Mouse (Mus musculus): ENCODE results near the gene Brinp2. TPM values are rescaled to one million over a fixed set of nuclear protein-coding genes. Genes with fewer than 3 reads are reported as not detected.

Gene Brinp2
- 0.27 TPM for polyA plus RNA-seq (2014; fragmentation: Illumina TruSeq; extraction: RNeasy Lipid Tissue Mini Kit (QIAGEN cat#74804); ENCODE audit: low read depth, low replicate concordance)

GRCm38 (mm10) chr1:158356051-158356461 is at the start of gene Brinp2:
Brinp2 (minus strand) TSS chr1:158356326.

GRCm38 (mm10) chr1:158361964-158362291 is 5.8 kb upstream of the Brinp2 start, which contains the start of gene Astn1:
Astn1 (plus strand) TSS chr1:158362273.

Other genes starting within 250 kb of the Brinp2 start
- gene Astn1, start 5.9 kb upstream of the Brinp2 start, polyA plus RNA-seq (2014; fragmentation: Illumina TruSeq; extraction: RNeasy Lipid Tissue Mini Kit (QIAGEN cat#74804); ENCODE audit: low read depth, low replicate concordance), result 0.05 TPM